In the genomic region with DNA sequence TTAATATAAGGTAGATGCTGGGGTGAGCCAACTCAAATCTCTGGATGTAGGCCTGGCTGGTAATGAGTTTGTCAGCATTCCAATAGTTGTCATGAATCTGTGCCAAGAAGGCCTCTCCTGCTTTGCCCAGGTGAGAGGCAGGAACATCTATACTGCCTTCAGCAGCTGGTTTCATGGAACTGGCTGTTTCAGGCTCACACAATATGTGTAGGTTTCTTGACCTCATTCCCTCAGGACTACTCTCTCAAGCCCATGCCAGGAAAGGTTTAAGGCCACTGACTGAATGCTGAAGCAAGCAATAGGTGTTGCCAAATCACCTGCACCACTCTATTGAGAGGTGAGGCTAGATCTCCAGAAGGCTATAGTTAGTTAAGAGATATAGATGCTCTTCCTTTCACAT, we compare ENCODE assay signal across 24 mouse cellular contexts. TPM values are rescaled to one million over a fixed set of nuclear protein-coding genes. Genes with fewer than 3 reads are reported as not detected.
DNase-seq lines count a peak whose midpoint lies in the region; ATAC-seq lines count a peak whose summit lies in the region.
"Had no signal": no experiment of that assay in that cellular context is flagged by ENCODE, and none has a peak within 500 bp of the region (broad histone marks: within the 10 kb centered on the region; RNA-seq: fewer than 3 reads in every experiment).

No protein-coding gene starts in this region.

- H3K27ac ChIP-seq in forebrain, embryonic 15.5 days (replicated peaks), result no peak overlapping the region

- peak; percentile 93 for DNase-seq in fat pad, adult 2 months (ENCODE audit: extremely low read depth, low read depth, low spot score)
- DNase-seq in gonadal fat pad, adult 2 months (ENCODE audit: low read depth), result peak; percentile 93
- no peak for DNase-seq in gastrocnemius, adult 8-10 months (ENCODE audit: low spot score in 2 of 2)
- DNase-seq: adrenal gland, adult 2 months; adrenal gland, adult 8-10 months; adrenal gland, postnatal 10 days; adrenal gland, postnatal 14 days; adrenal gland, postnatal 25 days; adrenal gland, postnatal 36 days; B cell, adult 2 months; cerebellum, adult 11 months; cerebellum, adult 11-12 months; cerebellum, adult 18-20 months had no signal

- no peaks in the 10 kb centered on the region for H3K27me3 ChIP-seq in forebrain, embryonic 15.5 days
- H3K27me3 ChIP-seq: CH12.LX, Patski had no signal

- H3K36me3 ChIP-seq in forebrain, embryonic 15.5 days, result no peaks in the 10 kb centered on the region
- H3K36me3 ChIP-seq: G1E had no signal

- H3K4me1 ChIP-seq in forebrain, embryonic 15.5 days, result no peaks in the 10 kb centered on the region

- no peak overlapping the region for H3K9ac ChIP-seq in forebrain, embryonic 15.5 days (replicated peaks)

- no peak overlapping the region for H3K4me3 ChIP-seq in forebrain, embryonic 15.5 days

- H3K9me3 ChIP-seq in forebrain, embryonic 15.5 days, result peaks cover 3% of the 10 kb centered on the region
- H3K9me3 ChIP-seq: G1E had no signal

- ATAC-seq in forebrain, embryonic 15.5 days (replicated peaks), result no peak
- ATAC-seq: activated CD4-positive, CD25-positive, alpha-beta regulatory T cell, adult 4 months; CD4-positive, CD25-positive, alpha-beta regulatory T cell, adult 4 months; Patski had no signal

- no peak overlapping the region for H3K4me2 ChIP-seq in forebrain, embryonic 15.5 days (replicated peaks)

RNA-seq across cellular contexts. Expression of a gene that starts 18.1 kb away (rescaled TPM):
- polyA plus RNA-seq in gonadal fat pad, adult 2 months (2012; rRNA removed), result not detected in 2 replicates
- not detected in 2 replicates for polyA plus RNA-seq in forebrain, embryonic 15.5 days (2015; fragmentation: Nextera tagmentation; extraction: Ambion mirVana)
- total RNA-seq in gastrocnemius, adult 8-10 months (2022), result 1 to 10 TPM in 1 of 4 experiments, not detected in 3; 1.5 TPM
- total RNA-seq: adrenal gland, adult 18-20 months; adrenal gland, adult 2 months; adrenal gland, postnatal 10 days; adrenal gland, postnatal 14 days; adrenal gland, postnatal 25 days; adrenal gland, postnatal 36 days; adrenal gland, postnatal 4 days; CH12.LX; G1E; MEL had no signal
- polyA plus RNA-seq: activated CD4-positive, CD25-positive, alpha-beta regulatory T cell, adult 4 months; adrenal gland, adult 2 months; brain, embryonic 14.5 days; C2C12; CD4-positive, CD25-positive, alpha-beta regulatory T cell, adult 4 months; G1E; Patski had no signal

Comparison
In these comparisons a context has a peak if more than half of its experiments do, and no peak if none do; other contexts are left out.
1. DNase-seq: peak in fat pad, adult 2 months (single experiment) and gonadal fat pad, adult 2 months (single experiment); none in gastrocnemius, adult 8-10 months (0 of 2).